Mouse (Mus musculus) right cerebral cortex, adult 18-20 months (tissue): ENCODE measurements at regions not wholly inside any gene's neighbourhood (a gene's known extent, or its start where the extent isn't known, plus 50 kb on each side); places are given as distances from the start of the nearest gene placed in this dataset.
"Not testable (repeated sequence)": the region's sequence is repeated elsewhere in the genome, so short reads cannot be mapped to it uniquely, and the experiment has no call there.

Source experiments
- DNase-seq: peaks from one replicate; pipeline ENCODE4 v3.0.0; 2022; ENCODE audit warnings: mixed read lengths

DNA sequence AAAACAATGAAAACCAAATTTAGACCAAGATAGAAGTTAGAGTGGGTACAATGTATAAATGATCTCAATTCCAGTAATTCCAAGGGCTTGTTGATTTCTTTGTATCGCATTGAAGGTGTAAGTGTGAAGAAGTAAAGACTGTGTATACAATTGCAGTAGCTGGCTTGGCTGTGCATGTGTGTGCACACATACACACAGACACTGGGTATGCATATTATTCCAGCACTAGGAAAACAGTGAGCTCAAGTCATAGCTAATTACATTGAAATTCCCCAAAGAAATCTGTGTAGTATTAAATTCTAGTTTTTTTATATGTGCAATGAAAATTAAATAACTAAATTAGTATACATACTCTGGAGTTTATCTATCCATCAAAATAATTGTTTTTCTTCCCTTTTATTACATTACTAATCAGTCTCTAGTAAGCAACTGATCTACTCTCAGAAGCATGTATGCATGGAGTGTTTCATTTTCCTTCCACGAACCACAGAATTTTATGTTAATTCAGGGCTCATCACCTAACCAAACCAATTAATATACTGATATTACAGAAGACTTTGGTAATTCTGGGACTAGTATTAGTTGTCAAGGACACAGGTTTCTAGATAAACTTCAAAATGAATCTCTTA, 56.5 kb downstream of the Gm8797 start:
- no peak for DNase-seq

DNA sequence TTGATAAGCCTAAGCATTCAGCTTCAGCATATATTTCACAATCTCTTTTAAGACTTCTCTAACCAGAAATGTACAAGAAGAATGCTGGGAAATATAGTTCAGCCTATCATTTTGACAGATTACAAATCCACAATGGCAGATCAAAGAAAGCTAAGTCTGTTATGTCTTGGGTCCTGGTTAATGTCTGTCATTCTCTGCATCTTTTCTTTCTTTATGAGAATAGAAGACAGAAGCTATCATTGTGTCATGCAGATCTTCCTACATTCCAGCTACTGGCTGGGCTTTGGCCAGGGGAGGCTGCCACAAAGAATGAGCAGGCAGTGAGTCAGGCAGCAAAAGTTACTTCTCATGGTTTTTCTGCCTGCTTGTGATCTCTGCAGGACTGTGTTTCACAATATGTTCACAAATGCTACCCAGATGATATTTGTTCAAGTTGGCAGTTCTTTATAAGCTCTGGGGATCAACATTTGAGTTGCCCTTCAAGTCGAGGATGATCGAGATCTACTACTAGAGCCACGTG, 60.5 kb downstream of the Gm8797 start:
- DNase-seq, result no peak

- not testable (repeated sequence) for DNase-seq
Measured at GRCm38 (mm10) chr3:5820243-5820642, 69.6 kb downstream of the Gm8797 start.

DNA sequence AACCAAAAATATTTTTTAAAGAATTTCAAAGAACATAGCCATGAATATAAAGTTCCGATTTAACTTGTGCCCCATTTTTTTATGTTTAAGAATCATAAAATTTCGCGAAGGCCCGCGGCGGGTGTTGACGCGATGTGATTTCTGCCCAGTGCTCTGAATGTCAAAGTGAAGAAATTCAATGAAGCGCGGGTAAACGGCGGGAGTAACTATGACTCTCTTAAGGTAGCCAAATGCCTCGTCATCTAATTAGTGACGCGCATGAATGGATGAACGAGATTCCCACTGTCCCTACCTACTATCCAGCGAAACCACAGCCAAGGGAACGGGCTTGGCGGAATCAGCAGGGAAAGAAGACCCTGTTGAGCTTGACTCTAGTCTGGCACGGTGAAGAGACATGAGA, 109.6 kb downstream of the Gm8797 start:
- peak; percentile 100 for DNase-seq

DNA sequence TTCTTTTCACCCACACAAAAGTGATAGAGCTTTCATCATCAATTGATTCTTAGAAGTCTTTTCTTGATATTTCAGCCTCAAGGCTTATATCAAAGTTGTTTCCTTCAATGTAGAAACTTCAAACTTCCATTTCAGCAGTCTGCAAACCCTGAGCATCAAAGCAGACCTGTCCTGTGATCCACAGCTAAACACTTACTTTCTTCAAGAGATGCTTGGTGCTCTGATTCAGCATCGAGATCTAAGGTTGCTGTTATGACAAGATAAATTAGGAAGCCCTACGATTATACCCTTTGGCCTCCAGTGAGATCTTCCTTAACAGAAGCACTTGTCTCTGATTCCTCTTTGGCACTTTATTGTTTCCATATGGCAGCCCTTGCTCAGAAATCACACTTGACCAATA, 119.8 kb downstream of the Gm8797 start:
- no peak for DNase-seq

DNA sequence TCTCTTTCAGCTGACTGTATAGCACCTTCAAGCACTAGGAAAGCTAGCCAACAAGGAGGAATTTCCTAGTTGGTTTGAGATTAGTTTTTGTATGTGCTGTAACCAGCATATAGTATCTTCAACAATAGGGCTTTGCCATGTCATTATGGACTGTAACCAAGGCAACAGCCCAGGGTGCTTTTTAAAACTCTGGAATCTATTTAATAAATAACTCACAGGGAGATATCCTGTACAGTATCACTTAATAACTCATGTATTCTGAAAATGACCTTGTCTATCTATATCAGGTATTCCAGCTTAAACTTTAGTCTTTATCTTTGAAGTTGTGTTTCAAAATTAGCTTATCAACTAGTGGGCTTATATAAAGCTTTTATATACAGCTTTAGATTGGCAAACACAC, 128.5 kb downstream of the Gm8797 start:
- DNase-seq, result no peak

DNA sequence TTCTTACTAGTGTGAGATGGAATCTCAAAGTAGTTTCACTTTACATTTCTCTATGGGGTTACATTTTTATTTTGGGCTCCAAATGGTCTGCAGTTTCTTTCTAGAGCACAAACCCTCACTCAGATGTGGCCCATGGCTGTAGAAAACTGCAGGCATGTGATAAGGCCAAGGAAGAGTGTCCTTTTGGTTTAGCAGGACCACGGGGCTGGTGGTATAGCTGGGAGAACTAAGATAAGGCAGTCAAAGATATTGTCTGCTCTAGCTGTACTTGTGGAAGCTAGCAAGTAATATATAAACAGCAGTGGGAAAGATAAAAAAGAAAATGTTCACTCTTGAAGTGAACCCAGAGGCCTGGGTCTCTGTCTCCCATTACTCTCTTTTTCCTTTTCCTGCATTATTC, 166.9 kb downstream of the Gm8797 start:
- no peak for DNase-seq

GRCm38 (mm10) chr3:5950243-5950642, 199.6 kb downstream of the Gm8797 start:
- not testable (repeated sequence) for DNase-seq

- not testable (repeated sequence) for DNase-seq
Measured at GRCm38 (mm10) chr3:5989011-5989645, 238.5 kb downstream of the Gm8797 start.

GRCm38 (mm10) chr3:6004423-6004822, 253.8 kb downstream of the Gm8797 start:
- DNase-seq, result no peak

GRCm38 (mm10) chr3:6018749-6019148, 268.1 kb downstream of the Gm8797 start:
- DNase-seq, result no peak

- not testable (repeated sequence) for DNase-seq
Measured at GRCm38 (mm10) chr3:6041325-6041724, 290.7 kb downstream of the Gm8797 start.

DNA sequence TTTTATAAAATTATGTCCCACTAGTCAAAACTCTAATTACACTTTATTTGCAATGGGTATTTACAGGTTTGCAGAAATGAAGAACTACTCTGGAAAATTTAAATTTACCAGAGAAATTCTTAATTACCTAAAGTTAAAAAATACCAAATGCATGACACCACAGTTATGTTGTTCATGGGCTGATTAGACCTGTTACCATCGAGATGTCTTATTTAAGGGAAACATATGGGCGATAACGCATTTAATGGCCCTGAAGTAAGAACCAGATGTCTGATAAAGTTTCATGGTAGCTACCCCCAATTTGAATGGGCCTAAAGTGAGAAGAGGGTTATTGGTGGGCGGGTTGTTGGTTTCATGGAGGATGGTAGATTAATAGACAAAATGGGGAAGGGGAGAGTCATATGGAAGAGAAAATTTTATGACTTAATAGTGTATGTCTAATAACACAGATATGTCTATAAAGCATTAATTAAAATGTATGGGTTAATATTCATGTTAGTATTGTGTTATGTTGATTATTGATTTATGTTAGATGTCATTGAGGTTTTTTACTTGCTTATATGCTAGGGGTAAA, 299.0 kb downstream of the Gm8797 start:
- DNase-seq, result no peak

DNA sequence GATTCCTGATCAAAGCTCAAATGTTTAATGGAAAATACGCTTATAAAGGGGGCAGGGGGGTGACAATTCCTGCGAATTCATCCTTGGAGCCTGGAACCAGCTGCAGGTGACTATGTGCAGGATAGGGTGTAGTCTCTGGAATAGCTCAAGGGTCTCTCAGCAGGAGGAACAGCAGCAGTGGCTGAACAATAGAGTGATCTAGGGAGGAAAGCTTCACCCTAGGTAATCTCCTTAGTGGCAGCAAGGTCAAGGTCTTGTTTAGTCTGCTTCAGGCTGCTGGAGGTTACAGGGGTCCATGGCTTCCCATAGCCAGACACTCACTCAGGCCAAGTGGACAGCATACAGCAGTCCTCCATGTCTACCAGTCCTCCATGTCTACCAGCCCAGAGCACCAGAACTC, 301.3 kb downstream of the Gm8797 start:
- DNase-seq, result no peak

DNA sequence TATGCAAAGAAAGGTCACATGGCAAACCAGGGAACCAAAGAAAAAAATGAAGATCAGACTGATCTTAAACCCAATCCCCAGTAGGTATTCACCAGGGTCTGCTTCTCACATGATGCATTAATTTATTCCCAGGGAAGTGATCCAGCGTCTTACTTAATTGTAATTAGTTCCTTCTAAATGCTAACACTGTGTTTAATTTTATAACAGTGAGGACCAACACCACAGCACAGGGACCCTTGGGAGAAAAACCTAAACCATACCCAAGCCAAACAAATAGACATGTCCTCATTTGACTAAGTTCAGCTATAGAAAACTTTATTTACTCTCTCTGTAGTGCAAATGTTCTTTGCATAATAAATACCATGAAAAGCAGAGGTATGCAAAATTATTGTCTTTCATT, 333.2 kb downstream of the Gm8797 start:
- no peak for DNase-seq

DNA sequence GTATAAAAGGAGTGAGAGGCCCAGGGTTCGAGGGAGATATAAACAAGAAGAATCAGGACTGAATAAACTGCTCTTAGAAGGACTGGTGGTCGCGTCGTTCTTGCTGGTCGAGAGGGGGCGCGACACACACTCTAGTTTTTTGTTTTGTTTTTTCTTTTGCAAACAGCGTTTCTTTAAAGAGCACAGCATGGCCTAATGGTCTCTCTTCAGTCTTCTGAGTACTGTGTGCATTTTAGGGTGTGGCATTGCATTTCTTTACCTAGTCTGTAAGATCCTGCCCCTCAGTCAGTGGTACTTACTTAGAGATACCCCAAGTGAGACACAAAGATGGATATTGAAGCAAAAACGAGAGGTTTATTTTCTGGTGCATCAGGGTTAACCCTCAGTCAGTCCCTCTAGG, 336.7 kb downstream of the Gm8797 start:
- DNase-seq, result no peak

- DNase-seq, result no peak
Measured at GRCm38 (mm10) chr3:6093931-6094330, 343.3 kb downstream of the Gm8797 start.

DNA sequence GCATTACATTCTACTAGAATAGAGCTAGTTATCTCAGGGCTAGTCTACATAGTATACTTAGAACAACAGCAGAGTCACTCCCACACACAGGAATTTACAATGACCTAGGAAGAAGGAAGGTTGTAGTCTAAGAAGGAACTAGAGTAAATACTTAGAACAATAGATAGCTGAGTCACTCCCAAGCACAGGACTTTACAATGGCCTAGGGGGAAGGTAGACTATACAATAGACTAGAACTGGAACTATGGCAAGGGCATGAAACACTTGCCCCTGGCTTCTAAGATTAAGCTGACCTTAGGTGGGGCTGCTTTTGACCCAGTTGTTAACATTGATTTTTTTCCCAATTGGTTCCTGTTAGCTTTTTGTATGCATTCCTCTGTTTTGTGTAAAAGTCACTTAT, 343.8 kb downstream of the Gm8797 start:
- DNase-seq, result not testable (repeated sequence)

GRCm38 (mm10) chr3:6100863-6101262, 350.3 kb downstream of the Gm8797 start:
- DNase-seq, result no peak

DNA sequence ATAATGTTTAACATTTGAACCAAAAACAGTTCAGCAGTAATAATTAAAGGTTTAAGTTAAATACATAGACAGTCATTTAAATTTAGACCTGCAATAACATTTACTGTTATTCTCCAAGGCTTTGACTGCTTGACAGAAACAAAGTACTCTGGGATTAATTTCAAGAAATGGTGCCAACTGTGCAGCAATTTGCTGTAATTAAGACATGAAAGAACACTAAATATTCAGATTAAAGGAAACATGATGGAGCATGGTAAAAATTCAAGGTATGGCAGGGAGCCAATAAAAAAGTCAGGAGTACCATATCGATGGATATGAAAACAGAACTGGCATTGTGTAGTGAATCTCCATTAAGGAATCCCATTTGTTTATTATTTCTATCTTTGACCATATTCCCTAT, 352.3 kb downstream of the Gm8797 start:
- DNase-seq, result no peak

- DNase-seq, result peak; percentile 5
Measured at GRCm38 (mm10) chr3:6106659-6107058, 356.1 kb downstream of the Gm8797 start.

DNA sequence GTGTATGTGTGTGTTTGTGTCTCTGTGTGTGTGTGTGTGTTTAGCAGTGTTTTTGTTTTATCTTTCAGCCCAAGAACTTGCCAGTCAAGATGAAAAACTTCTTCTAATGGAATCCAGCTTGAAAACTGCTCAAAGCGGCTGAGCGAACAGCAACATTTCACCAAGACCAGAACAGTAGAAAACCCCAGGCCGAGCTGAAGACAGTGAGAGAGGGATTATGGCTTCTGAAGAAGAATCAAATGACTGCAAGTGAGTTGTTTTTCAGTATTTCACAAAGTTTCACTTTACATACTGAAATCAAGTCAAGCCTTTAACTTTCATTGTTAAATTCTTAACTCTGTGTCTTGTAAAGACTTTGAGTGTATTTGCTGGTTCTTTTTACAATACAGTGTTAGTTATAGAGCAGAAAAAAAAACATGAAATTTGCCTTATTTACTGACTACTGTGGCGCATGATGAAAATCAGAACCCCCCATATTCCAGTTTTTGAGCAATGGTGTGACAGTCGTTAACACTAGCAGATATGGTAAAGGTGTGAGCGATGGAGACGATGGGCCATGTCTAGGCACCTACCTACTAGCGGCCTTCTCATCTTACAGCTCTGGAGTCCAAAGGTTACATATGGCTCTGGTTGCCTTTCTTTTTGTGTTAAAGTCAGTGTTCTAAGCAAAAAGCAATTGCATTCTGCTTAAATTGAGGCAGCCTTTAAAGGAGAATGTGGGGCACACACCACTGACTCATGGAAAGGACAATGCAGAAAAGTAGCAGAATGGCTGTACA, 357.0 kb downstream of the Gm8797 start:
- DNase-seq, result no peak

DNA sequence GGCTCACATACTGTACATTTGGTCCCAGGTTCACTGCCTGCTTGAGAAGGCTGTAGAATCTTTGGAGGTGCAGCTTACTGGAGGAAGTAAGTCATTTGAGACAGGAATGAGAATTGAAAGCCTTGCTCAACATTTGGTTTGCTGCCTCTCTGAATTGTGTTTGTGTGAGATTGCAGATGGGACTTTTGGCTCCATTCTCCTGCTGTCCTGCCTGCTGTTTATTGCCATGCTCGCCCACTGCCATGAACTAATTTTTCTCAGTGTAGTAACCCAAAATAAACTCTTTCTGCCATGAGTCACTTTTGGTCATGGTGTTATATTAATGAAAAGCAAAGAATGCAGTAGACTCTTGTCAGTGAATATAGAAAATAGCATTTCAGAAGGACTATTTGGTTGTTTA, 368.1 kb downstream of the Gm8797 start:
- DNase-seq, result peak; percentile 2

GRCm38 (mm10) chr3:6135754-6136153, 385.1 kb downstream of the Gm8797 start:
- not testable (repeated sequence) for DNase-seq
